Mouse (Mus musculus) ovary, adult 18-20 months (tissue): ENCODE measurements around the gene Vps39.

Source experiments
- DNase-seq: peaks from one replicate; pipeline ENCODE4 v3.0.0; 2022; ENCODE audit warnings: low spot score, mixed read lengths

Vps39 gene

DNA sequence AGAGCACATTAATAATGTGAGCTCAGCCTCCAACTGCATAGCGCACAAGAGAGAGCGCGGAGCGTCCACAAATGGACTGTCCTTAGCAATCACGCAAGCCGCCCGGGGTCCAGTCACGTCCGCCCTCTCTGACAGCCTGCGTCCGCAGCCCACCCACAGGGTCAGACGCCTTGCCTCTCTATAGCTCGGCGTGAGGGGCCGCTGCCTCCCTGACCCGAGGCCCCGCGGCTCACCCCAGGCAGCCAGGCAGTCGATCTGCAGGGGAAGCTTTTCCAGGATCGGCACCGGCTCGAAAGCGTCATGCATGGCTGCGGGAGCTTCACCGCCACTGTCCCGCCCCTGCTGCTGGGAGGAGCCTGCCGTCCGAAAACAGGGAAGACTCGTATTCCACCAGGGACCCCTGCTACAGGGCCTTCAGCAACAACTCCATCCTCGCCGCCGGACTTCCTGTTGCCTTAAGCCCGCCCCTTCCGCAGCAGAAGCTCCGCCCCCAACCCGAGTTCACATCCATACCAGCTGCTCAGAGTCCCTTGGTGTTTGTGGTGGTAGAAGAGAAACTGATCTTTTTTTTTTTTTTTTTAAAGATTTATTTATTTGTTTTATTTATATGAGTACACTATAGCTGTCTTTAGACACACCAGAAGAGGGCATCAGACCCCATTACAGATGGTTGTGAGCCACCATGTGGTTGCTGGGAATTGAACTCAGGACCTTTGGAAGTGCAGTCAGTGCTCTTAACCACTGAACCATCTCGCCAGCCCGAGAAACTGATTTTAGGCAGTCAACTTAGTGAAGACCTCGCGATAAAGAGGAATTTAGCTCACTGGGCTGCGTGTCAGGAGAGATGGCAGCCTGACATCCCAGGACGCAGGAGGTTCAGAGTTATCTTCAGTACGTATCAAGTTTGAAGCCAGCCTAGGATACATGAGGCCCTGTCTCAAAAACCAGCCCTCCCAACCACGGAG, at the start of gene Vps39:
TSS of gene Vps39 (minus strand) at position 456 of the 965 bp plus-strand sequence.
- peak; percentile 78 for DNase-seq

DNA sequence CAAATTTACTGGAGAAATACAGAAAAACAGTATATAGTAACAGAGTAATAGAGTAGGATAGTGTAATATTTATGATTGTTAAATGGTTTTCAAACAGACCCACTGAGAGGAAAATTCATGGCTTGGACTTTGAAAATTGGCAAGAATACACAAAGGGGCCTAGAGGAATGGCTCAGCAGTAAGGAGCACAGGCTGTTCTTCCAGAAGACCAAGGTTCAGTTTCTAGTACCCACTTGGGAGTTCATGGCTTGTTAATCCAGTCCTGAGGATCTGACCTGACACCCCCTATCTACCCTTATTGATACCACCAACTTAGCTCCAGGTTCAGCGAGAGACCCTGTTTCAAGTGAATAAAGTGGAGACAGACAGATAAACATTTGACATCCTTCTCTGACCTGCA, 45.0 kb upstream of the Vps39 start:
- DNase-seq = no peak

DNA sequence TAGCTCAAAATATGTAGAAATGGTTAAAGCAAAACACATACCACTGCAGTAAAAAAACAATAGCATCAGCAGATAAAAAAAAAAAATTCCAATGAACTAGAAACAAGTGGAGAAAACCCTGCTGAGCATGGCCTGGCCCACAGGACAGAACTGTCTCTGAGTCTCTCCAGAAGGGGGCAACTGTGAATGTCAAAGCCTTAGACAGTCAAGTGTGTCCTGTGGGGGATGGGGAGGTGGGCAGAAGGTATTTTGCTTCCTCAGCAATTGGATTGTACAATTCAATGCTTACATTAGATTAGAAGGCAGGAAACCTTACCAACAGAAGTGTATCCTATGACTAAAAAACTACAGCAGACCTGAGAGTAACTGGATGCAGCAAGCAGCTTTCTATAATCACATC, 39.5 kb upstream of the Vps39 start:
- no peak for DNase-seq

DNA sequence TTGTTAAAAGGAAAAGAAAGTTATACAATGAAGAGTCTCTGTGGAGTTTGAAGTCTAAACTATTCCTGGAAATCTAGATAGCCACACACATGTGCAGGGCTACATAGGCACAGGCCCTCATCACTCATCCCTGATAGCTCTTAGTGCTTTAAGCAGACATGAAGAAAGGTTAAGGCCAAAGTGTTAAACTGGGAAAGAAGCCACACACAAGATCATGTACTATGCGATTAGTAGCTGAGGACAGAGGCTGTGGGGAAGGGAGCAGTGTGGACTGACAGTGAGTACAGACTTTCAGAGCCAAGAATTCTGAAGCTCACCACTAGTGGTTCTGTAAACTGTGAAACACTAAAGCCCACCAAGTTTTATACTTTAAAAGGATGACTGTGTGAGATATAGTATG, 38.0 kb upstream of the Vps39 start:
- DNase-seq = no peak

DNA sequence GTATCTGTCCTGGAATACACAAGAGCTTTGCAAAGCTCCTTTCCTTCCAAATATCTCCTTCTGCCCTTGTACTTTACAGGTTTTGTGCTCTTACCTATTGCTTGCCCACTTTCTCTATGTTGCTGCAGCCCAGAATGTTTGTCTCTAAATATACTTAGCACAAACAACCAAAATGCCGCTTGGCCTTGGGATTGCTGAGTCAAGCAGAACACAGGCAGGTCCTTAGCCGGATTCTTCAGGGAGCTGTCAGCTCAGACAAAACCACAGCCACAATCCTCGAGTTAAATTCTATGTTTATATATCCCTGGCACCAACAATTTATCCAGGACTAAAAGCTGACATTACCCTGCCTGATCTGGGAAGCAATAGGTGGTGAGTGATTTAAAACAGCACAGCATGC, 36.4 kb upstream of the Vps39 start:
- DNase-seq = no peak

DNA sequence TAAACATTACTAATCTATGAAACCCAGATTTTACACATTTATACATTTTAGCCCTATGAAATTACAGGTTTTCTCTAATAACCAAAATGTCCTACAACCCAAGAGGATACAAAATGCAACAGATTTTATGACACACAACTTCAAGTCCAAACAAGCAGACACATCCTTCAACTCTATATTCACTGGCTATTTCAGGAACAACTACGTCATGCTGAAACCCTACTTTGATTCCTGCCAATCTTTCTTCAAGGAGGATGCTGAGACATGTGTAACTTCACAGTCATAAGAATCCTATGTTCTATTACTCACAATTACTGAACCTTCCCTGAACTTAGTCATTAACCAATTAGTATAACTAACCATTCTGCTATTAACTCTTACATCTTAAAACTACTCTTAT, 34.4 kb upstream of the Vps39 start:
- DNase-seq = no peak

DNA sequence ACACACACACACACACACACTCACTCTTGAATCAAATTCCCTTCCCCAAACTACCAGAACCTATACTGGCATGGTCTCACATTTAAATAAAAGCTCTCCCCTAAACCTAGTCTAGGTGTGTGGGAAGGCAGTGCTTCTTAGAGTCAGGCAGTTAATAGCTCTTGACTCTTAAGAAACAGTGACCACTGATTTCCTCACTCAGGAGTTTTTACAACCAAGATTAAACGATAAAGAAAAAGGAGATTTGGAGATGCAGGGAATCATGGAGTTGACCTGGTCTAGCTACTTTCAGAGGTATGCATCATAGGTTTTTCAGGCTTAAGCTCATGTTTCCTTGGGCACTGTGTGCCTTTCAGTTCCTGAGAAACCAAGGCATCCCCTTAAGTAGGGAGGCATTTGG, 33.3 kb upstream of the Vps39 start:
- no peak for DNase-seq

DNA sequence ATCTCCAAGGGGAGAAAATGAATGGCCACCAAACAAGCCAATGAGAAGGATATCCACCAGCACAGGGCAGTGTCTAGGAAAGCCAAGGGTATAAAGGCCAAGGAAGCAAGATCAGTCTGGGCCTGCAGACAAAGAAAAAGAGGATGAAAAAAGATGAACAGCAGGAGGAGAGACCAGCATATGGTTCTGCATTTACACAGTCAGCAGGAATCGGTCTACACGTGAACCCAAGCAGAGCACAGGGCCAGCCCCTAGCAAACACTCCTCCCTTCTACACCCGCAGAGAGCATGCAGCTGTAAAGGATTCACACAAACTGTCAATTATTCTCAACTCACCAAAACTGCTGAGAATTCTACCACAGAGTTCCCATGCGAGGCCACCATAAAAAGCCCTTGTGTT, 20.9 kb upstream of the Vps39 start:
- no peak for DNase-seq

DNA sequence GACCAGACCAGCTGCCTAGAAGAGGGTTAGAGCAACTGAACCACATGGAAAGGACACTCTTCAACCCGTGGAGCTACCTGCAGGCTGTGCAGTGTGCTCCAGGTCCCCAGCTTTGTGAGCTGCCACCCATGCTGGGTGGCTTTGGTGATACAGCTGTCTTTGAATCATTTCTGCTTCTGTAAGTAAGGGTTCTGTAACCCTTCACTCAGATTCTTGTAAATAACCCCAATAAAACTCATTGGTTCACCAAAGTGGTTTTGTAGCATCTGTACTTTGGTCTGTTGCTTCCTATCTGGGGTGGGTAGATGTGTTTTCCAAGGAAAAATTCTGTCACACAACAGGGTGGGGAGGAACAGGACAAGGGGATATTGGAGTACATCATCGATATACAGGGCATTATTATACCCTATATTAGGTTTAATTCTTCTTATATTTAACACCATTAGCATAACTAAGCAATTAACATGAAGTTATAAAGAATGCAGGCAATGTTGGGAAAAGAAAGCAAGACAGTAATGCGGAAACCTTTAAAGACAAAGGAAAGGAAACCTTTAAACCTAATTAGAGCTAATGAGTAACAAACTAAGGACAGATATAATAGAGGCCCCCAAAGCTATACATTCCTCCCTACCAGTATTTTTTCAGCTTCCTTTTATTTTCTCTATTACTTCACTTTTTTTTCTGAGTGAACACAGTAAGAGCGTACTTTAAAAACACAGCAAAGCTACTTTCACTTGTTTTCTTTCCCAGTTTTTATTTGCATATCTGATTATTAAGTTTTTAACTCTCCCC, 14.7 kb upstream of the Vps39 start:
- DNase-seq = no peak

DNA sequence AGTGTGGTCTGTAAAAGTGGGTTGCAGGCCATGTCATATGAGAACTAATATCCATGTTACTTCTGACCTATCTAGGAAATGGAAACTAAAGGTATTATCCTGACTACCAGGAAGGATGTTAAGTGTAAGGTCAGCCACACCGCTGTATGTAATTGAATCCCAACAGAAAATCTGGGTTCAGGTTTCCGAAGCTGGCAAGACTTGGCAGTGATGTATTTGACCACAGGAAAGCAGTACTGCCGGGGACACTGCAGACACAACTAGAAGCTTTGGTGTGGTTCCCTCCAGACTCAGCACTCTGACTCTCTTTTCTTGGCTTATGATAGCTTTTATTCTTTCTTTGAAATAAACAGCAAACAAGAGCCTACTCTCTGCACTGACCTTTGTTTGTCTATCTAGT, 13.6 kb upstream of the Vps39 start:
- no peak for DNase-seq

DNA sequence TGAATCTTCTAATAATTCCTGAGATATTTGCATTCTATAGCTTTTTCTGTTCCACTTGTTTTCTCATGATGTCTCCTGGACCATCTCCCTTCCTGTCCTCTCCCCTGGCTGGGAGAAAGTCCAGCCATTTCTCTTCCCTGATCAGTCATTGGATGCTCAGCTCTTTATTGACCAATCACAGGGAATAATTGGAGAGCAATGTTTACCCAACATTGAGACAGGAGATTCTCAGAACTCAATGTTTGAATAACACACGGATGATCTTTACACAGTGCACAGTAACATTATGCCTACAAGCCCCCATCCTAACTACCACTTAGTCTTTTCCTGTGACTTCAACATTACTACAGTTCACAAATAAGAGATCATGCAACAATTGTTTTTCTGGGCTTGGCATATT, 7.5 kb upstream of the Vps39 start:
- no peak for DNase-seq

DNA sequence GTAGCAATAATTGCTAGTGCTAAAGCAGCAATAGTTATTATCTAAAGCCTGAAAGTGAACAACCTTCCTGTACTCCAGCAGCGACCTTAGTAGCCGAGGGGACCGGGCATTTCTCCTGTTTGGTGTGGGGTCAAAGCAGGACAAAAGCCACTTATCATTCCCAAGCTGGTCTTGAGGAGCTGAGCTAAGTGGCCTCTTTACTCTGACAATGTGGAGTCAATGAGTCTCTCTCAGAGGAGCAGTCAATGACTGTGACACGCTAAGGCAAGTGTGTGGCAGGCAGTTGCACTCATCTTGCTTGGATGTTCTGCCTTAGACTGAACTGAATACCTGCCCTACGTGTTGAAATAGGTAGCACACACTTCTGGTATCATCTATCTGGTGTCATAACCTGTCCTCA, 1.6 kb downstream of the Vps39 start:
- no peak for DNase-seq

DNA sequence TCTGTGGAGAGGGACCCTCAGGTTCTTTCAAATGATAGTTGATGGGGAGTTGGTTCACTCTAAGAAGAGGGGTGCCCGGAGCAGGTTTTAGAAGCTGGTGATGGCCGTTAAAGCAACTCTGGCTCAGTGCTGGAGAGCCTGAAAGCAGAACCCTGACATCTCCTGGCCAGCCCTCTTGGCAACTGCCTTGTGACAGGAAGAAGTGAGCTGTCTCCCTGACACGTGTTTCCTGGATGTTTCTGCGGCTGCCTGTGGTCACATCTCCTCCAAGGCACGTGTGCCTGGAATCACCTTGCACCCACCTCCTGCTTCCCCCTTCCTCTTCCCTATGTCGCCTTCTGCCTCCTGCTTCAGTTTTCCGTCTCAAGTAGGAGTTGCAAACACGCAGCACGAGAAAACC, 4.8 kb downstream of the Vps39 start:
- no peak for DNase-seq

DNA sequence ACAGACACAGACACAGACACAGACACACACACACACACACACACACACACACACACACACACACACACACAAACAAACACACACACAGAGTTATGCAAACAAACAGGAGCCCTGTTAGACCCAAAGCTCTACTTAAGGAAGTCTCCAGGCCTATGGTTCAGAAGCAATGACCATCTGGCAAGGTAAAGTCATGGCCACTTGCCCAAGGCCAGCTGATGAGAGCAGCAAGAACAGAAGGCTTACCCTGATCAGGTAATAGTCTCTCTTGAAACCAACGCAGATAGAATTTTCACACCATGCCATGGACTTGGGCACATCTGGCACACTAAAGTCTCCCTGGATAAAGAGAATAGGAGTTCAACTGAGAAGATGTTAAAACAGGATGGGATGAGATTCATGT, 11.2 kb downstream of the Vps39 start:
- no peak for DNase-seq

DNA sequence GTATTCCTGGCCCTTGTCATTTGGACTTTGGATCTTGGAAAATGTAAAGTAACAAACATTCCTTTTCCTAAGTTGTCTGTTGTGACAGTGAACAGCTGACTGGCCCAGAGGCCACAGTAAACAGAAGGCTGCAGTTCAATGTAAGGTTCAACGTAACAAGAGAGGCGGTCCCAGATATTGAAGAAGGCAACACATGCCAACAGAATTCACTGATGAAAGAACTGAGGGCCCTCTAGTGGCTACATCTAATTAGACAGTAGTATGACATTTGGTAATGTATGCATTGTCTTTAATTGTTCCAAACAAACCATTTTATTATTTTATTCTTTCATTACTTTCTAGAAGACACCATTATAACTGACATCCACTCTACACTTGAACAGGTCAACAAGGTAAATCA, 15.1 kb downstream of the Vps39 start:
- DNase-seq = no peak

DNA sequence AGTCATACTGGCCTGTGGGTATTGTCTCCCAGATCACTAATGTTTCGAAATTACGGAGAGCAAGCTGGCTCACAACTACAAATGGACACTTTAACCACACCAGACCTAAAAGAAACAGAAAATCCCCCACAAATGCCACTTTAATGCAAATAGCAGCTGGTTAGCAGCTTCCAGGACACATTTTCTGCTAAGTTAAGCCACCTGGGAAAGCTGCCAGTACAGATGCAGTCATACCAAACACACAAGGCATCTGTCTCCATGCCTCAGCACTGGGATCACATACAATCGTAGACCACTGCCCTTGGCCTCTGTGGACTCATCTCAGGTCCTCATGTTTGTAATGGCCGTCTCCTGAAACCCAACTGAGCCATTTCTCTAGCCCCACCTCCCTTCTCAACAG, 21.4 kb downstream of the Vps39 start:
- DNase-seq = no peak

DNA sequence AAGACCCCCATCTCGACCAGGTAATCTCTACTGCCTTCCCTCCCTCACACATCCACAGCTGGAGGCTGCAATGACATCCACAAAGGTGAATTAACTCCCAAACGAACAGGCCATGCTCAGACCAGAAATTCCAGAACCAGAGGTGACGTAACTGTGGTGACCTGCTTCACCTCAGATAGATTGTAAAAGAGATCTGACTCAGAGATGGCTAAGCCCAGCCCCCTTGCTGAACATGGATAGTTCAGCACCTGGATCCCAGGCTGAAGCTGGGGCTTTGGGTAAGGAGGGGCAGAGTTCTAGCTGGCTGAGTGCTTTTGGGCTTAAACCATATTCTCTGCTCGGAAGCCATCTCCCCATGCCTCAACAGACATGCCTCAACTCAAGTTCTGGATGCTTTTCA, 37.9 kb downstream of the Vps39 start:
- no peak for DNase-seq

DNA sequence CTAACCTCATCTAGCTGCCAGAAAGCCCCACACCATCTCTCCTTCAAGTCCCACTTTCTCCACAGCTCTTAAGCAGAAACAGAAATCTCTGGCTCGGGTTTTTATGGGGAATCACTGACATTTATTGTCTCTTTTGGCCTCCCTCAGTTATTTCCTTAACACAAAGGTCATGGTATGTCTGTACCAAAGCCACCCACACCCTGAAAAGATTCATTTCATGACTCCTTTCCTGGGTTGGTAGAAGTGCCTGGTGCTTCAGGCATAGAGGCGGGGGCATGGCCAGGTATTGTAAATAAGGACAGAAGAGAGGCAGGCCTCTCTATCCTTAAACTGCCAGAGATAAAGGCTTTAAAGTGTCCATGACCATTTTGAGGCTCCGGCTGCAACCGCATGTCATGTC, 38.5 kb downstream of the Vps39 start:
- DNase-seq = no peak

DNA sequence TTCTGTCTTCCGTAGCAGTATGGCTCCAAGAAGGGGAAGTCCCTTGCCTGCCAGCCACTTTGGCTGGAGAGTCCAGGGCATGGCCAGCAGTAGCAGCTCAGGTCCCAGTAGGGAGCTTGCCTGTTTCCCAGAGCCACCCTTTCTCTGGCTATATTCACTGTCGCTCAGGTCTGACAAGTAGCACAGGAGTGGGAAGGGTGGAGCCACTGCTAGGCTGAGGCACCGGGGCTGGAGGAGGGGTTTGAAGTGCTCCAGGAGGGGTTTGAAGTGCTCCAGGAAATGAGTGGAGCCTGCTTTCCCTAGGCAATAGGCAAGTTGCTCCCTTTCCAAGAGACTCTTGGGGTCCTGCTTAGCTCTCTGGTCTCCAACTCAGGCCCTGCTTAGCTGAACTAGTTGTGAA, 39.0 kb downstream of the Vps39 start, which contains the start of gene Pla2g4f:
TSS of gene Pla2g4f (minus strand) at position 190 of the 400 bp plus-strand sequence.
- no peak for DNase-seq

DNA sequence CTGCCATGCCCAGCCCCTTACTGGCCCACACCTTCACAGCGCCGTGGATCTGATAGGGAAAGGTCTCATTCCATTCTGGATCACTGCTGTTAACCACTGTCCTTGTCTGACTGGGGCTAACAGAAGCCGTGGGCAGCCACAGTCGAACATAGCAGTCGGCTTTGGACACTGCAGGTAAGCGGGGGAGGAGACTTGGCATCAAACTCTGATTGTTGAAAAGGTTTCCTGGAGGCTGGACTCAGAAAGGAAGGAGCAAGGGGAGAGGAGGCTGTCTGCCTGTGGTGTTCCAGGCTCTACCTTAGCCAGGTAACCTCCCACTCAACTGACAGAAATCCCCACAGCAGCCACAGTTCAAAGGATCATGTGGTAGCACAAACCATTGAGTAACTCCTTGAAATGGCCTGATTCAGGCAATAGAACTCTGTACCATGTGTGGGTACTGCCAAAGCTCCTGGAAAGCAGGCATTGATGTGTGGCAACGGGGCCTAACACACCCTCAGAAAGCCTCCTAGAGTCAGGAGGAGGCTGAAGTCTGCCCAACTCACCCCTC, 40.6 kb downstream of the Vps39 start:
- DNase-seq = peak; percentile 12

DNA sequence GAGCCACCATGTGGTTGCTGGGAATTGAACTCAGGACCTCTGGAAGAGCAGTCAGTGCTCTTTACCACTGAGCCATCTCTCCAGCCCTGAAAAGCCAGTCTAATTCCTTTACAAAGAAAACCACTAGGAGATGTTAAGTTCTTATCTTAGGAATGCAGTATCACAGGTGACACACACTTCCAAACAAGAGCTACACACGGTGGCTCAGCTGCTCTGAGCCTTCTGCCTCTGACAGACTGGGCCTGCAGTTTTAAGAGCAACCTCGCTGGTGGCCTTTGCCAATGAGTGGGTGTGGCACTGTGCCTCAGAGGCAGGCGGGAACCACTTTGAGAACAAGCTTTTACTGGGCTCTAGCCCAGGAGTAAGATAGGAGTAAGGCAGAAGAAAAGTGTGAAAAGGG, 48.8 kb downstream of the Vps39 start:
- DNase-seq = no peak

DNA sequence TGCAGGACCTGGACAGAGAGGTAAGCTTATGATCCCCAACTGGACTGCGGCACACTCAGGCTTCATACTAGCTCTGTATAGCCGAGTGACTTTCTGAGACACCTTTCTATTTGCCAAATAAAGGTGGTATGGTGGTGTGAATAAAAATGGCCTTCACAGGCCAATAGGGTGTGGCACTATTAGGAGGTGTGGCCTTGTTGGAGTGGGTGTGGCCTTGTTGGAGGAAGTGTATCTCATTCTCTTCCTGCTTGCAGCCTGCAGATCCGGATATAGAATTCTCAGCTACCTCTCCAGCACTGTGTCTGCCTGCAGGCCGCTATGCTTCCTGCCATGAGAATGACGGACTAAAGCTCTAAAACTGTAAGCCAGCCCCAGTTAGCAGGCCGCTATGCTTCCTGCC, 51.9 kb downstream of the Vps39 start:
- no peak for DNase-seq

DNA sequence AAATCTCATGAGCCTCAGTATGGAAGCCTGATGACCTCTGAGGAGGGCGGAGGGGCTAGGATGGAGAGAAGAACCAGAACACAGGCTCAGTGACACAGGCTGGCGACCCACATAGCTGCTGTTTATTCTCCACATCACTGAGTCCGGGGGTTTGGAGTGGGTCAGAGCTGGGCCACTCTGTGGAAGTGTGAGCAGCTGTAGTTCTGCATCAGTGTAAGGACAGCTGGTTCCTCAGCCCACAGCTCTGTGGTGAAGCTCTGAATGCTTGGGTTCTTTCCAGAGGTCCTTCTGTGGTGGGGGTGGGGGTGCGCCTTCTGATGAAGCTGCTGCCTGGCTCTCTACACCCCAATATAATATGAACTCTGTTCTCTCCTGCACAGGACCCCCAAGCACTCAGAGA, 53.1 kb downstream of the Vps39 start:
- no peak for DNase-seq
